Mouse (Mus musculus): ENCODE data around the gene Rgma. TPM values are rescaled to one million over a fixed set of nuclear protein-coding genes. Genes with fewer than 3 reads are reported as not detected.
A peak's percentile ranks its signal among the peaks of the same experiment; 100 is the strongest.

The Rgma gene
- total and polyA plus RNA-seq, 3 experiments: 27.4 to 83.7 (median 54.6) TPM

- no peak overlapping the region for H3K4me3 ChIP-seq
- intact Hi-C loops (cut with DNase I): loop anchor here (2.0 kb wide), 2 partner anchors 46 to 1022 kb away; no protein-coding TSS in a partner anchor
- no peak overlapping the region for H3K27ac ChIP-seq
- H3K79me2 ChIP-seq (replicated peaks; ENCODE audit: control insufficient read depth, insufficient read depth, low read length): no peaks in the 10 kb centered on the region
- 66% methylated on average over 13 of the region's 13 CpGs for WGBS
- no peaks in the 10 kb centered on the region for H3K36me3 ChIP-seq (ENCODE audit: control insufficient read depth, insufficient read depth, low read length)
- H3K27me3 ChIP-seq (ENCODE audit: control insufficient read depth, insufficient read depth, low read length): no peaks in the 10 kb centered on the region
- peaks cover 10% of the 10 kb centered on the region for H3K4me1 ChIP-seq (ENCODE audit: control insufficient read depth, insufficient read depth, low read length)
- TF ChIP-seq CTCF (IDR thresholded peaks at IDR 0.05) (no peak), EP300 (IDR thresholded peaks at IDR 0.05; ENCODE audit: insufficient read depth, low read depth, low read length) (no peak), POLR2A (IDR thresholded peaks at IDR 0.05; ENCODE audit: insufficient read depth, low read depth, low read length) (no peak)
- H3K9ac ChIP-seq (ENCODE audit: low read depth, low read length): no peak overlapping the region
- DNase-seq: peak in 1 of 2 experiments; percentile 41
These were observed 47.9 kb downstream of the Rgma start for GRCm38 (mm10) chr7:73423236-73423635.

DNA sequence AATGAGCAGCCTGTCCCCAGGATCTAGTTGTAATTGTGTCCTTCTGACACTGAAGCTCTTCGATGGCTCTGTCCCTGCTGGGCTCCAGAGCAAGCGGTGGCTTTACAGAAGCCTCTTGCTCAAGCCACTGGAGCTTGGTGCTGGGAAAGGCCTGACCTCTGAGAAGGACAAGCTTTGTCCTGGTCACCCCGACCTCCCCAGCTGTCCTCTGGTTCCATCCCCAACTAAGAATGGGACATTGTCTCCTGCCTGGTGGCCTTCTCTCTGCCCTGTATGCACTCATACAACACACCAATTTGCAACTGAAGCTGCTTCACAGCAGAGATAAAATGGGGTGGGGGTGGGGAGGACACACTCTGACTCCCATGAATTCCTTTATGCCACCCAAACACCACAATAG, 48.9 kb downstream of the Rgma start:
- H3K79me2 ChIP-seq (replicated peaks; ENCODE audit: control insufficient read depth, insufficient read depth, low read length): no peaks in the 10 kb centered on the region
- H3K4me3 ChIP-seq: no peak overlapping the region
- no peaks in the 10 kb centered on the region for H3K36me3 ChIP-seq (ENCODE audit: control insufficient read depth, insufficient read depth, low read length)
- peak overlapping the region; percentile 24 for H3K27ac ChIP-seq
- intact Hi-C loops (cut with DNase I): no loop called here
- WGBS: 50% methylated on average over 3 of the region's 3 CpGs
- peaks cover 10% of the 10 kb centered on the region for H3K4me1 ChIP-seq (ENCODE audit: control insufficient read depth, insufficient read depth, low read length)
- H3K27me3 ChIP-seq (ENCODE audit: control insufficient read depth, insufficient read depth, low read length): no peaks in the 10 kb centered on the region
- TF ChIP-seq CTCF (IDR thresholded peaks at IDR 0.05) (no peak), POLR2A (IDR thresholded peaks at IDR 0.05; ENCODE audit: insufficient read depth, low read depth, low read length) (no peak)
- DNase-seq: no peak
- no peak overlapping the region for H3K9ac ChIP-seq (ENCODE audit: low read depth, low read length)

- 41% methylated on average over 3 of the region's 3 CpGs for WGBS
- Histone ChIP-seq H3K36me3 (ENCODE audit: control insufficient read depth, insufficient read depth, low read length) (no peaks in the 10 kb centered on the region), H3K27me3 (ENCODE audit: control insufficient read depth, insufficient read depth, low read length) (no peaks in the 10 kb centered on the region), H3K4me1 (ENCODE audit: control insufficient read depth, insufficient read depth, low read length) (peaks cover 10% of the 10 kb centered on the region), H3K9ac (ENCODE audit: low read depth, low read length) (no peak overlapping the region), H3K79me2 (replicated peaks; ENCODE audit: control insufficient read depth, insufficient read depth, low read length) (no peaks in the 10 kb centered on the region), H3K4me3 (no peak overlapping the region), H3K27ac (peak overlapping the region; percentile 24)
- intact Hi-C loops (cut with DNase I): no loop called here
- peak in 1 of 2 experiments; percentile 63 for DNase-seq
- TF ChIP-seq CTCF (IDR thresholded peaks at IDR 0.05): 0 out of 2 replicates have a peak, but pooled peaks have one; percentile 13
- TF ChIP-seq EP300 (IDR thresholded peaks at IDR 0.05; ENCODE audit: insufficient read depth, low read depth, low read length): no peak
- no peak for TF ChIP-seq POLR2A (IDR thresholded peaks at IDR 0.05; ENCODE audit: insufficient read depth, low read depth, low read length)
These were observed 49.4 kb downstream of the Rgma start for GRCm38 (mm10) chr7:73424705-73425104.

GRCm38 (mm10) chr7:73425451-73425850, 50.1 kb downstream of the Rgma start:
- TF ChIP-seq CTCF (IDR thresholded peaks at IDR 0.05) (no peak), EP300 (IDR thresholded peaks at IDR 0.05; ENCODE audit: insufficient read depth, low read depth, low read length) (no peak), POLR2A (IDR thresholded peaks at IDR 0.05; ENCODE audit: insufficient read depth, low read depth, low read length) (no peak)
- H3K79me2 ChIP-seq (replicated peaks; ENCODE audit: control insufficient read depth, insufficient read depth, low read length): no peaks in the 10 kb centered on the region
- no peaks in the 10 kb centered on the region for H3K27me3 ChIP-seq (ENCODE audit: control insufficient read depth, insufficient read depth, low read length)
- peaks cover 10% of the 10 kb centered on the region for H3K4me1 ChIP-seq (ENCODE audit: control insufficient read depth, insufficient read depth, low read length)
- WGBS: 92% methylated on average over 7 of the region's 7 CpGs
- intact Hi-C loops (cut with DNase I): no loop called here
- DNase-seq: no peak
- no peak overlapping the region for H3K4me3 ChIP-seq
- H3K36me3 ChIP-seq (ENCODE audit: control insufficient read depth, insufficient read depth, low read length): no peaks in the 10 kb centered on the region
- H3K27ac ChIP-seq: no peak overlapping the region; the same call in 1 of the 2 replicates
- H3K9ac ChIP-seq (ENCODE audit: low read depth, low read length): no peak overlapping the region

GRCm38 (mm10) chr7:73426235-73426634, 50.9 kb downstream of the Rgma start:
- H3K4me1 ChIP-seq (ENCODE audit: control insufficient read depth, insufficient read depth, low read length): peaks cover 10% of the 10 kb centered on the region
- peaks cover 3% of the 10 kb centered on the region for H3K36me3 ChIP-seq (ENCODE audit: control insufficient read depth, insufficient read depth, low read length)
- intact Hi-C loops (cut with DNase I): no loop called here
- no peak overlapping the region for H3K27ac ChIP-seq
- H3K9ac ChIP-seq (ENCODE audit: low read depth, low read length): no peak overlapping the region
- no peaks in the 10 kb centered on the region for H3K27me3 ChIP-seq (ENCODE audit: control insufficient read depth, insufficient read depth, low read length)
- WGBS: 59% methylated on average over 3 of the region's 3 CpGs
- no peak overlapping the region for H3K4me3 ChIP-seq
- DNase-seq: no peak
- H3K79me2 ChIP-seq (replicated peaks; ENCODE audit: control insufficient read depth, insufficient read depth, low read length): no peaks in the 10 kb centered on the region
- TF ChIP-seq POLR2A (IDR thresholded peaks at IDR 0.05; ENCODE audit: insufficient read depth, low read depth, low read length) (no peak), CTCF (IDR thresholded peaks at IDR 0.05) (no peak), EP300 (IDR thresholded peaks at IDR 0.05; ENCODE audit: insufficient read depth, low read depth, low read length) (no peak)

GRCm38 (mm10) chr7:73426752-73427386, 51.6 kb downstream of the Rgma start:
- no peaks in the 10 kb centered on the region for H3K79me2 ChIP-seq (replicated peaks; ENCODE audit: control insufficient read depth, insufficient read depth, low read length)
- no peak for DNase-seq
- H3K36me3 ChIP-seq (ENCODE audit: control insufficient read depth, insufficient read depth, low read length): peaks cover 3% of the 10 kb centered on the region
- TF ChIP-seq POLR2A (IDR thresholded peaks at IDR 0.05; ENCODE audit: insufficient read depth, low read depth, low read length) (no peak), EP300 (IDR thresholded peaks at IDR 0.05; ENCODE audit: insufficient read depth, low read depth, low read length) (no peak), CTCF (IDR thresholded peaks at IDR 0.05) (no peak)
- intact Hi-C loops (cut with DNase I): no loop called here
- no peaks in the 10 kb centered on the region for H3K27me3 ChIP-seq (ENCODE audit: control insufficient read depth, insufficient read depth, low read length)
- WGBS: 84% methylated on average over 8 of the region's 8 CpGs
- H3K4me1 ChIP-seq (ENCODE audit: control insufficient read depth, insufficient read depth, low read length): peaks cover 10% of the 10 kb centered on the region
- H3K9ac ChIP-seq (ENCODE audit: low read depth, low read length): no peak overlapping the region
- no peak overlapping the region for H3K4me3 ChIP-seq
- no peak overlapping the region for H3K27ac ChIP-seq
